Mouse (Mus musculus) embryo, embryonic 10 days (tissue): ENCODE data around the gene Irf1.

ENCODE experiments used
- DNase-seq: peaks from one replicate; pipeline ENCODE4 v3.0.0-alpha.2; 2015; ENCODE audit warnings: low spot score

Irf1 gene

GRCm38 (mm10) chr11:53810749-53811148 is 40.9 kb downstream of the Irf1 start:
- DNase-seq = no peak

GRCm38 (mm10) chr11:53811312-53811711 is 41.5 kb downstream of the Irf1 start:
- DNase-seq = no peak

GRCm38 (mm10) chr11:53813001-53813868 is 43.4 kb downstream of the Irf1 start:
- DNase-seq = no peak

- DNase-seq = no peak
These were observed 45.0 kb downstream of the Irf1 start for GRCm38 (mm10) chr11:53814810-53815209.

- DNase-seq = no peak
These were observed 47.1 kb downstream of the Irf1 start for GRCm38 (mm10) chr11:53816841-53817375.

- DNase-seq = no peak
These were observed 49.0 kb downstream of the Irf1 start for GRCm38 (mm10) chr11:53818794-53819193.

- no peak for DNase-seq
These were observed 49.7 kb downstream of the Irf1 start for GRCm38 (mm10) chr11:53819511-53819910.

- no peak for DNase-seq
These were observed 50.8 kb downstream of the Irf1 start for GRCm38 (mm10) chr11:53820516-53821170.

GRCm38 (mm10) chr11:53821230-53821944 is 51.6 kb downstream of the Irf1 start:
- no peak for DNase-seq

GRCm38 (mm10) chr11:53821945-53822338 is 52.1 kb downstream of the Irf1 start:
- DNase-seq = no peak

GRCm38 (mm10) chr11:53825409-53825808 is 55.6 kb downstream of the Irf1 start:
- no peak for DNase-seq
